Mouse (Mus musculus) lung, postnatal 0 days (tissue): ENCODE data around the gene Ndufb8. TPM values are rescaled to one million over a fixed set of nuclear protein-coding genes. Genes with fewer than 3 reads are reported as not detected.

ENCODE experiments used
- ATAC-seq: fragments of 200-750 bp; cut with Nextera tagmentation; 2 replicates; pipeline ENCODE4 v1.8.0; 2017; ENCODE audit warnings: moderate library complexity
- DNase-seq: peaks from one replicate; pipeline ENCODE4 v3.0.0-alpha.2; 2016; ENCODE audit warnings: low spot score
- H3K27ac ChIP-seq: fragments of 300-500 bp; sonication (generic); 2 replicates; pipeline ENCODE4 v1.5.1; 2014; ENCODE audit warnings: antibody characterized with exemption, mild to moderate bottlenecking, low read length, mixed read lengths
- H3K27me3 ChIP-seq: fragments of 300-500 bp; sonication (generic); replicated peaks from 2 replicates; pipeline ENCODE4 v1.6.1; 2014; ENCODE audit warnings: low read length, mixed read lengths; ENCODE audit not compliant: insufficient read depth
- H3K36me3 ChIP-seq: fragments of 300-500 bp; sonication (generic); 2 replicates; pipeline ENCODE4 v1.6.1; 2014; ENCODE audit warnings: low read length, mixed read lengths; ENCODE audit not compliant: insufficient read depth
- H3K4me1 ChIP-seq: fragments of 300-500 bp; sonication (generic); 2 replicates; pipeline ENCODE4 v1.6.1; 2014; ENCODE audit warnings: antibody characterized with exemption, low read depth, low read length, mixed read lengths; ENCODE audit not compliant: insufficient read depth
- H3K4me2 ChIP-seq: fragments of 300-500 bp; sonication (generic); replicated peaks from 2 replicates; pipeline ENCODE4 v1.6.1; 2014; ENCODE audit warnings: low read depth, mild to moderate bottlenecking, low read length, moderate library complexity, mixed read lengths
- H3K4me3 ChIP-seq: fragments of 300-500 bp; sonication (generic); 2 replicates; pipeline ENCODE4 v1.5.1; 2014; ENCODE audit warnings: low read depth, low read length
- H3K9ac ChIP-seq: fragments of 300-500 bp; sonication (generic); replicated peaks from 2 replicates; pipeline ENCODE4 v1.6.1; 2014; ENCODE audit warnings: low read depth, mild to moderate bottlenecking
- H3K9me3 ChIP-seq: fragments of 300-500 bp; sonication (generic); 2 replicates; pipeline ENCODE4 v1.6.1; 2016; ENCODE audit warnings: low read length, mixed read lengths
- CTCF ChIP-seq: IDR thresholded peaks from 2 replicates; pipeline ENCODE4 v1.5.1; 2016; ENCODE audit warnings: antibody characterized with exemption, mild to moderate bottlenecking
- EP300 ChIP-seq: IDR thresholded peaks from 2 replicates; pipeline ENCODE4 v1.6.1; 2016; ENCODE audit warnings: antibody characterized with exemption, mild to moderate bottlenecking, control low read depth
- WGBS: fragments of 180-500 bp; shearing (Covaris S2); extraction: QIAGEN DNeasy Blood & Tissue Kit; methylation state at CpG from one replicate; pipeline ENCODE4 v1.1.7; 2014; 5-methylcytosine and 5-hydroxymethylcytosine counted together
- polyA plus RNA-seq: library from polyadenylated mRNA; unstranded; fragments of >200 nt; fragmentation: Nextera tagmentation; extraction: Ambion mirVana; gene quantifications from 2 replicates; pipeline ENCODE4 v1.2.1, GENCODE M21; 2015

The Ndufb8 gene
- polyA plus RNA-seq, 1 experiment from 2014 or later, result 406 TPM

GRCm38 (mm10) chr19:44582638-44583309, 27.5 kb upstream of the Ndufb8 start:
- no peak for TF ChIP-seq EP300
- TF ChIP-seq CTCF, result peak; percentile 100
- Histone ChIP-seq H3K27me3 (no peaks in the 10 kb centered on the region), H3K9ac (no peak overlapping the region), H3K27ac (no peak overlapping the region), H3K4me1 (no peaks in the 10 kb centered on the region), H3K9me3 (no peaks in the 10 kb centered on the region), H3K36me3 (no peaks in the 10 kb centered on the region), H3K4me3 (no peak overlapping the region), H3K4me2 (no peak overlapping the region)
- 34% methylated on average over 9 of the region's 9 CpGs for WGBS
- ATAC-seq, result peak; percentile 90
- peak; percentile 88 for DNase-seq

- no peak for TF ChIP-seq EP300
- Histone ChIP-seq H3K36me3 (no peaks in the 10 kb centered on the region), H3K9ac (no peak overlapping the region), H3K4me3 (no peak overlapping the region), H3K27ac (no peak overlapping the region), H3K4me2 (no peak overlapping the region), H3K9me3 (no peaks in the 10 kb centered on the region), H3K4me1 (no peaks in the 10 kb centered on the region), H3K27me3 (no peaks in the 10 kb centered on the region)
- WGBS, result 83% methylated on average over 10 of the region's 10 CpGs
- ATAC-seq (no peak), DNase-seq (no peak)
These were observed 26.9 kb upstream of the Ndufb8 start for GRCm38 (mm10) chr19:44582103-44582502.

DNA sequence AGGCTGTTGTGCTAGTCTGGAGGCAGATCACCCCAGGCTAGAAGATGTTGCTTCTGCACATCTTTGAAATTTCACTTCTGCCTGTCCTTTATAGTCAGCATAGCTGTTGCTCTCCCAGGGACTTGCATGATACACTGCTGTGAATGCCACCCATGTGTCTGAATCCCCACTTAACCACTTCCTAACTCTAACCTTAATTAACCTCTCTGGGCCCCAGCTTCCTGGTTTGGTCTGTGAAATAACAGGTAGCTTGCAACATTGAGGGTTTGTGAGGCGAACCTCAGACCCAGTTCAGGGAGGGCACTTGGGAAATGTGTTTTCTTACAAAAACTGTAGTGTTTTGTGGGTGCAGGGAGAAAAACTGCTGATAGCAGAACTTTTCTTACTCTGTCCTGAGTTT, 22.8 kb upstream of the Ndufb8 start:
- peaks cover 9% of the 10 kb centered on the region; the same call in 1 of the 2 replicates for H3K36me3 ChIP-seq
- no peak for TF ChIP-seq CTCF
- no peak for TF ChIP-seq EP300
- WGBS, result 74% methylated on average over 1 of the region's 1 CpGs

DNA sequence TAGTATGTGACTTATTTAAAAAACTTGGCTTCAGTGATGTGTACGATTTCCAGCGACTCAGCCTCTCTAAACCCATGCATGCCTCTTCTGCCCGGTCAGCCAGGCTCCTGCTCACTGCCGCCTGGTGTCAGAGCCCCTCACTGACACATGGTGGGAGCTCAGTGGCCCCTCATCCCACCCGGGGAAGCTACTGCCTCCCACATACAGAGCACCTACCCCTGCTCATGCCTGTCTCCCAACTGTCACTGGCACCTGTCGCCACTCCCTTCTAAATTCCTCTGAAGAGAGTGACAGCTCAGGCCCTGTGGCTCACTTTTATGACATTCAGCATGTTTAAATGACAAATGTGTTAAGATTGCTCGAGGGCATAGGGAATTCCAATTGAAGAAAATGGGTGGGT, 21.0 kb upstream of the Ndufb8 start:
- 63% methylated on average over 7 of the region's 7 CpGs for WGBS
- H3K27ac ChIP-seq, result no peak overlapping the region
- H3K4me1 ChIP-seq, result no peaks in the 10 kb centered on the region
- H3K9me3 ChIP-seq, result no peaks in the 10 kb centered on the region
- TF ChIP-seq CTCF (no peak), EP300 (no peak)
- H3K27me3 ChIP-seq, result no peaks in the 10 kb centered on the region
- H3K36me3 ChIP-seq, result peaks cover 16% of the 10 kb centered on the region
- H3K4me3 ChIP-seq, result no peak overlapping the region
- no peak for DNase-seq
- no peak overlapping the region for H3K9ac ChIP-seq
- no peak overlapping the region for H3K4me2 ChIP-seq
- ATAC-seq, result no peak

More for the DNA sequence above, 22.8 kb upstream of the Ndufb8 start:
- no peaks in the 10 kb centered on the region for H3K9me3 ChIP-seq
- no peak overlapping the region for H3K4me2 ChIP-seq
- H3K4me3 ChIP-seq, result no peak overlapping the region
- H3K4me1 ChIP-seq, result no peaks in the 10 kb centered on the region
- H3K9ac ChIP-seq, result no peak overlapping the region
- ATAC-seq, result no peak
- H3K27ac ChIP-seq, result no peak overlapping the region
- DNase-seq, result no peak
- no peaks in the 10 kb centered on the region for H3K27me3 ChIP-seq

DNA sequence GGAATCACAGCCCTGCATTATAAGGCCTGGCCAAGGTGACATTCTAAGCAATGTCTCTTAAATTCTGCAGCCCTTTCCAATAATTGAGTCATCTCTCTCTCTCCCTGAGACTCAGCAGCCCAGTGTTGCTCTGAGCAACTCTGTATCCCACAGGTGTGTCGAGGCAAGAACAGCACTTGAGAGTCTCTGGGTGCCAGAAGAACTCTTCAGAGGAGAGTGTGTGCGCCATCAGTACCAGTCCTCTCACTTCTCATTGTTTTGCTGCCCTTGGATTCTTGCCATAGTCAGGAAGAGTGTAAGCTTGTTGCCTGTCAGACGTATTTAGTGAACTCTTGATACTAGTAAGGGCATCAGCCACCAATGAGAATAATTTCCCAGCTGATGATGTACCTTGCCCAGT, 12.5 kb upstream of the Ndufb8 start:
- WGBS, result 55% methylated on average over 3 of the region's 3 CpGs
- Histone ChIP-seq H3K36me3 (peaks cover 44% of the 10 kb centered on the region), H3K9ac (no peak overlapping the region), H3K27ac (no peak overlapping the region), H3K4me1 (peaks cover 8% of the 10 kb centered on the region), H3K9me3 (no peaks in the 10 kb centered on the region), H3K4me3 (no peak overlapping the region), H3K27me3 (no peaks in the 10 kb centered on the region), H3K4me2 (no peak overlapping the region)
- DNase-seq (peak; percentile 72), ATAC-seq (peak; percentile 85)
- no peak for TF ChIP-seq CTCF
- peak; percentile 50; the same call in 1 of the 2 replicates for TF ChIP-seq EP300

DNA sequence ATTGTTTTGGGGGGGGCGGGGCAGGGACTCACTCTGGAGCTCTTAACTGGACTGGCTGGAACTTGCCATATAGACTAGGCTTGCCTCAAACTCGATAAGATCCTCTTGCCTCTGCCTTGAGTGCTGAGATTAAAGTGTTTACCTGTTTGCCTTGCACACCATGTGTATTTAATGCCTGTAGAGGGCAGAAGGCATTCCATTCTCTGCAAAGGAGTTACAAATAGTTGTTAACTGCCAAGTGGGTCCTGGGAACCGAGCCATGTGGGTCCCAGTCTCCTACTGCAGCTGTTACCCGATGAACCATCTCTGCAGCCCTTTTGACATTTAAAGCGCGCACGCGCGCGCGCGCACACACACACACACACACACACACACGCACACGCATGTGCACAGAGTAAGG, 8.8 kb upstream of the Ndufb8 start:
- peak; percentile 29; the same call in 1 of the 2 replicates for ATAC-seq
- TF ChIP-seq EP300, result no peak
- peak; percentile 33; the same call in 1 of the 2 replicates for TF ChIP-seq CTCF

More for the DNA sequence above, 8.8 kb upstream of the Ndufb8 start:
- Histone ChIP-seq H3K4me3 (no peak overlapping the region), H3K9ac (no peak overlapping the region), H3K4me1 (peaks cover 8% of the 10 kb centered on the region), H3K27me3 (no peaks in the 10 kb centered on the region), H3K9me3 (no peaks in the 10 kb centered on the region), H3K4me2 (peak overlapping the region; percentile 61), H3K36me3 (peaks cover 17% of the 10 kb centered on the region), H3K27ac (no peak overlapping the region)
- DNase-seq, result peak; percentile 68
- WGBS, result 78% methylated on average over 14 of the region's 14 CpGs
